Mouse (Mus musculus) ovary, postnatal 10 days (tissue): ENCODE measurements around the gene Ascl2.

Experiments
- DNase-seq: peaks from one replicate; pipeline ENCODE4 v3.0.0; 2022; ENCODE audit warnings: low spot score

Gene Ascl2

DNA sequence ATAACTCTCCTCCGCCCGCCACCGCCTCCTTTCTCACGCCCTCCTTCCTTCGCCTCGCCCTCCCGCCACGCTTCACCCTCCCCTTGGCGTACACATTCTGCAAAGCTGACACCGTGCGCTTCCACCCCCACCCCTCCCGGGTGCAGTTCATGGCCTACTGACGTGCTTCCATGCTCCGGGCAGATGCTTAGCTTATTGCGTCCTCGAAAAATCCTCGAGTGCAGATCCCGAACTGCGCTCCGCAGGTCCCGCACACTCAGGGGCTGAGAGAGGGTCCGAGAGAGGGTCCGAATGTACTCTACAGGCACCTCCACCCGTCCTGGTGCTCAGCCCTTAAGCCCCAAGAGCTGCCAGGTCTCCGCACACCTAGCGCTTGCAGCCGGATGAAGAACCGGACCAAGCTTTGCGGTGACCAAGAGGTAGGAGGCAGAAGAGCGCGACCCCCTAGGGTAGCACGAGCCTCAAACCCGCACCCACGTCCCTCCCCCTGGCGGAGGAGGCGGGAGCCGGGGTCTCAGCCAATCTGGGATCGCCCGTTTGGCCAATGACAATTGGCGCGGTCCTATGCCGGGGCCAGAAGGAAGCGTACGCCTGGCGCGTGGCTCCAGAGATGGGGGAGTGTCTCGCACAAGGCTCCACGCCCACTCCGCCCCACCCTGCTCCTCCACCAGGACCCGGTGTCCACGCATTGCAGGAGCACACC lies at the start of gene Ascl2:
Ascl2 (minus strand) TSS at position 456 of the 703 bp plus-strand sequence.
- DNase-seq = no peak

DNA sequence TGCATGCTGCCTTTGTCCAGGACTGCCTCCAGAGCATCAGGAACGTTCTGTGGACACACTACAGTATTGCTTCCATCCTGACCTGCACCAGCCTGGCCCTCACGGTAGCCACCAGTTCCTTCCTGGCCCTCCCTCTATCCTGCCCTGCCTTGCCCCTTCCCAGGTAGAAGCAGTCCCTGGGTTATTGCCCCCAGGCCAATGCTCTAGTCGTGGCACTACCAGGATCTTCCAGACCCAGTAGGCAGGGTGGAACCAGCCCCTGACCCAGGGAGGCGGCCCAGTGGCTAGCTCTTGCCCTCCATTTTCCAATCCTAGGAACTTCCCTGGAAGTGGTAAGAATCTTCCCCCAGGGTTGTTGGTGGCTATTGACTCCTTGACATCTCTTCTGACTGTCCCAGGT lies 48.1 kb upstream of the Ascl2 start:
- no peak for DNase-seq

DNA sequence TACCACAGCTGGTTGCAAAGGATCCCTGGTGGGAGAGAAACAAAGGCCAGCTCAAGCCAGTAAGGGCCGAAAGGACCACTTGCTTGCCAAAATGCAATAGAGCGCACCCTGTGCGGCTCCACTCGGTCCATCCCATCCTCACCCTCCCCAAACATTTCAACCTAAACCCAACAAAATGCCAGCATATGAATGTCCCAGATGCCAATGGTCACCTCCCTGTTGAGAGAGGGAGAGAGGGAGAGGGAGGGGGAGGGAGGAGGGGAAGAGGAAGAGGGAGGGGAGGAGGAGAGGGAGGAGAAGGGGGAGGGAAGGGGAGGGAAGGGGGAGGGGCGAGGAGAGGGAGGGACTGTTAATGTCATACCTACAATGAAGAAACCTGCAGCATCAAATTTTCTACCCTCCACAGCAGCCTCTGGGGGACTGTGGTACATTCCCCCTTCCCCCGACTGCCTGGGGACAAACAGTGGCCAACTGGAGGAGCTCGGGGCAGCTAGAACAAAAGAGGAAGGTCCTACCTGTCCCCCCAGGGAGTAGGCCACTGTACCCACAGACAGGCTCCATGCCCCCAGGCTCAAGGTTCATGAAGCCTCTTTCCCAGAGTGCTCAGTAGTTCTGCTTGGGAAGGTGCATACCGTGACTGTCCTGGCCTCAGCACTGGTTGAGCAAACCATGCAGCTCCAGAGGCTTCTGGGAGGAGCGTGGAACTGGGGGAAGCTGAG lies 47.5 kb upstream of the Ascl2 start:
- no peak for DNase-seq

DNA sequence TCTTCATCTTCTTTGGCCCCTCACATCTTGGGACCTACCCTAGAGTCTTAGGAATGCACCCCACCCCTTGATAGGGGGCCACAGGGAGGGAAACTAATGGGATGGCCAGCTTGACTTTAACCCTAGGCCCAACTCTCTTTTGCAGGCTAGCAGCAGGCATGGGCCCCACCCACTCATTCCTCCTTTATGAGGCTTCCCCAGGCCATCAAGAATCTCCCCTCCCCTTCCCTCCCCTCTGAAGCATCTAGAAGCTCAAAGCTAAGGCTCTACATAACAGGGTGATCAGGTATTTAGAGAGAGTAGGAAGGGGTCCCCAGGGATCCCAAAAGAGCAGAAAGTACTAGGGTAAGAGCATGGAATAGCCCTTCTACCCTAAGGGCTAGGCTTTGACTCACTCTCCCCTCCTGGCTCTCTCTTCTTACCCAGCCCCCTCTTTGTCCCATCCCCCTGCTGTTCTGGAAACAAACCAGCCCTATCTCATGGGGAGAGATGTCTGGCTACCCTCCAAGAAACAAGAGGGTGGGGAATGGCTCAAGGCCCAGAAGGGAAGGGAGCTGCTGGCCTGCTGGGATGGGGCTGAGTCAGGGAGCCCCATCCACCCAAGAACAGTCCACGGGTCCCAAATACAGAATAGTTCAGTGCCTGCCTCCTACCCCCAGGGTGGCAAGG lies 46.8 kb upstream of the Ascl2 start:
- DNase-seq = peak; percentile 48

DNA sequence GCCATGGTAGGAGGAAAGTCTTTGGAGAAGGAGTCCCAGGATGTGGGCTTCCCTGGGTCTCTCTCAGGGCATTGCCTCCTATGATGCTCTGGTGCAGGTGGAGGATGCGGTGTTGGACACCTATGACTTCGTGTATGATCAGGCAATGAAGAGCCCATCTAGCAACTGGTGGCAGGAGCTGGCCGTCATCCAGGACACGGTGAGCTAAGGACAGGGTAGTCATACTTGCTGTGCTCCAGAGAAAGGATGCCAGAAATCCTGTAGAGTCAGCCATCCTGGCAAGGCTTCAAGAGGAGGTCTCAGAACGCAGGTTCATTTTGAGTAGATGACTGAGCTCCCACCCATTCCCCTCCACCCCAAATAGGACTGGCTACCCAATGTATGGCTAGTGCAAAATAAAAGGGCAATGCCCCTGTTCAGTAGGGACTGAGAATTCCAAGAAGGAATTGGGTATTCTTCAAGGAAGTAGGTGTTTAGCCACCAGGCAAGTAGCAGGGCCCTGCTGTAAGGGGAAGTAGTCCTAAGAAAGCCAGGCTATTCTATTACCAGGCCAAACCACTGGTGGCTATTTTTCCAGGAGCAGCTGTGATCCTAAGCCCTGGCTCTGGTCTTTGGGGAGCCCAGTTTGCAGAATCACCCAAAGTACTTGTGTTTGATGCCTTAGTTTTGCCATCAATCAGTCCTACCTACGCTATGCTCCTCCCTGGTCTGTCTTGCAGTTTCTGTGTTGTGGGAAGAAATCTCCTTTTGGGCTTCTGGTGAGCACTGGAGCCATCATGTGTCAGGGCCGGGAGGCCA lies 46.0 kb upstream of the Ascl2 start:
- no peak for DNase-seq

DNA sequence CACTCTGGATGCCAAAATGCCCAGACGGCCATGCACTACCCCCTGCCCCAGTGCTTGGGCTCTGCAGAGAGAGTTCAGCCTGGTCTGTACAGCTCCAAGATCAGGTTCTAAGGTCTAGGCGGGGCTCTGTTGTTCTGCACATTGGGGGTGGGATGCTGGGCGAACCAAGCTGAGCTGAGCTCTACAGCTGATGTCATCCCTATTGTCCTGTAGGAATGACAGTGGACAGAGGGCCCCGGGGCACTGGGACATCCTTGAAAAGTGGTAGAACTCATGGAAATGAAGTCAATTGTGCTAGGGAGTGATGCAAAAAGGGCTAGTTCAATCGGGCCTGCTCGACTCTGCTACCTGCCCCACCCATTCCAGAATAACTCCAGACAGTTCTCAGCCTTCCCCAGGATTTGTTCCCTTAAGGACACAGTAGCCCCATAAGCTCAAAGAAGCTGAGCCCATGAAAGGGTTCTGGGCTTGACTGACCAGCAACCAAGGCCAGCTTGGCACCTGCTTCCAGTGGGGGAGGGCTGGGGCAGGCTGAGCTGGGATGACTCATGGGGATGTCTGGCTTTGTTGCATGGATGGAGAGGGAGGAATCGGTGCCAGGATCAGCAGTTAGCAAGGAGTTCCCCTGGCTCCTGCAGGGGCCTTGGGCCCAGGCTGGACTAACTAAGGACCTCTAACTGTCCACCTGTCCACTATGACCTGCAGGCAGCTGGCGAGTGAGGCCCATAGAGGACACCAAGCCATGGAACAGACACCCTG lies 44.5 kb upstream of the Ascl2 start:
- peak; percentile 42 for DNase-seq

DNA sequence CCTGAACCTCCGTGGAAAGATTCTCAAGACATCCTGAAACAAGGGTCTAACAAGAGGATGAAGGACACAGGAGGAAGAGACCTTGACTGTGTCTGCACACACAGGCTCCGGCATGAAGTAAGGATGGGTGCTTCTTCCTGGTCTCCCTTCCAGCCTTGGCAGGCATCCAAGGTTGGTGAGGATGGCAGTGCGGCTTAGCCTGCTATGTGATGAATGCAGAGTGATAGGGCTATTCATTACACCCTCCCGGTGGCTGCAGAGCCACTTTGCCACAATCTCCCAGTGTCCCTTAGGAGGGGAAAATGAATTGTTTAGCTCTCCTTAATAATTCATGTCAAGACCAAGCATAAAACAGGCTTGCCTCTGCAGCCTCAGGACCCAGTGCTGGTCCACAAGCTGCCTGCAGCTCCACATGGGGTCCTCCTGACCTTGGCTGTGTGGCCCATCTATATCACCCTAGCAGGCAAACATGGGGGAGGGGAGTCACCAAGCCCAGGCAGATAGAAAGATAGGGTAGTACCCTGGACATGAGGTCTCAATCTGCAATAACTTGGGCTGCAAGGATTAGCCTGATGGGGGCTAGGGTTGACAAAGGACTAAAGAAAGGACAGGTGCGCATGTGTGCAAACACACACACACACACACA lies 43.3 kb upstream of the Ascl2 start:
- no peak for DNase-seq

DNA sequence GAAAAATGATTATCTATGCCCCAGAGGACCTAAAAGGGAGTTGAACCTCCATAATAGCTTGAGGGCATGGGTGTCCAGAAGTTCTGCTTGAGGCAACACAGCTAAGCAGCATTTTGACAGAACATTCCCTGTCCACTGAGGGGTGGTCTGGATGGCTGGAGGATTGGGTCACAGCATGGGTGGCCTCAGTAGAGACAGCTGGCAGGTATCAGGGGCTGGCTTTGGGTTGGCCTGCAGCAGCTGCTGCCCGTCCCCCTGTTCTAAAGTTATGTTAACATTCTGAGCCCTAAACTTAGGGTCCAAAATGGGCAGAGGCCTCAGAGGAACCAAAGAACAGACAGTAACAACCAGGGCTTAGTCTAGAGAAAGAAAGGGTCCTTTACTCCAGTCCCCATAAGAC lies 42.2 kb upstream of the Ascl2 start:
- no peak for DNase-seq

DNA sequence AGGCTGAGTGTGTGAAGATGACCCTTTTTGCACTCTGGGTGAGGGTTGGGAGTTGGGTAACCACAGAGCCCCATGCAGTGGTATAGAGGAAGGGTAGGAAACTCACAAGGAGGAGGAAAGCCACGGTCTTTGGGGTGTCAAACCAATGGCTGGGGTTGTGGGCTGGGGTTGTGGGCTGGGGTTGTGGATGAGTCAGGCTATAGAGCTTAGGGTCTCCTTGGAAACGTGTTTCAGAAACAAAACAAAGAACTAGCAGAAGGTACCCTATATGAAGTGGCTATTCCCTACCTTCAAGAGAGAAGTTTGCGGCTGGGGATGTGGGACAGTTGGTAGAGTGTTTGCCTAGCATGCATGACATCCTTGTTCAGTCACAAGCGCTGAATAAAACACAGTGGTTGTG lies 40.9 kb upstream of the Ascl2 start:
- no peak for DNase-seq

DNA sequence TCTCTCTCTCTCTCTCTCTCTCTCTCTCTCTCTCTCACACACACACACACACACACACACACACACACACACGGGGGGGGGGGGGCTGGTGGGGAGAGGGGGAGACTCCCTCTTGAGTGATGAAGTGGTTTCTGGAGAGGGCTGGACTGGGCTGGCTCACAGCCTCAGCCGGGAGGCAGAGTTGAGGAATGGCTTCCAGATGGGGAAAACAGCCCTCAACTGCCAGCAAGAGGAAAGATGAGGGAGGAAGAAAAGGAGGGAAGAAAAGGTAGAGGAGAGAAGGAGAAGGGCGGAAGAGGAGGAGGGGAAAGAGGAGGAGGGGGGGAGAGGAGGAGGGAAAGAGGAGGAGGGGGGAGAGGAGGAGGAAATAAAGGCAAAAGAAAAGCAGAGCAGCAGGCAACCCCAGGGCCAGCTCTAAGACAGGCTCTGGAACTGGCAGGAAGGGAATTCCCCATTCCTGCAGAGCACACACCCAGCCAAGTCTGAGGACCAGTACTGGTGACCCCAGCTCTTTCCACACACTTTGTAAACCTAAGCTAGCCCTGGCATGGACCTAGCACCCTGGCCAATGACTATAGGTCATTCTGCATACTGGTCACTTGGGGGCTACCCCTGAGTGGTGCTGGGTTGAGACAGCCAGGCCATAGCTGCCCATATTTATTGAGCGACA lies 40.1 kb upstream of the Ascl2 start:
- peak; percentile 18 for DNase-seq

DNA sequence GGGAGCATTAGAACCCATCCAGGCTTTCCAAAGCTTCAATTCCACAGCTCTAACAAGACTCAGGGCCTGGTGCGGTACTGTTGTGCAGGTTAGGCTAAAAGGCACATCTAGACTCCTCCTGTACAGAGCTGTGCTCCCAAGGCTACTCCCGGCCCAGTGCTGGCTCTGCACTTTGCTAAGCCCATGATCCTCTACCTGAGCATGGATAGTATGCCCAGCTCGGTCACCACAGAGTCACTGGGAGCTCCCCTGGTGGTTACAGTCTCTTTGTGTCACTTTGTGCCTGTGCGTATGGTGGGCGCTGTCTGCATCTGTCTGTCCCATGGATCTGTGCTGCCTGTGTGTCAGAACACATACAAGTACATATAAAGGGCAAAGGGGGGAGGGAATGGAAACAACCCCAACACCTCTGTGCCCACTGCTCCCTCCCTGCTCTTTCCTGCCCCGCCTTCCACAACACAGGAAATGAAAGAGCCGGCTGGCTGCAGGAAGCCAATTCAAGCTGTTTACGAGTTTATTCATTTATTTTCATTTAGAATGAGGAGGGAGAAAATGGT lies 39.4 kb upstream of the Ascl2 start:
- DNase-seq = peak; percentile 36

DNA sequence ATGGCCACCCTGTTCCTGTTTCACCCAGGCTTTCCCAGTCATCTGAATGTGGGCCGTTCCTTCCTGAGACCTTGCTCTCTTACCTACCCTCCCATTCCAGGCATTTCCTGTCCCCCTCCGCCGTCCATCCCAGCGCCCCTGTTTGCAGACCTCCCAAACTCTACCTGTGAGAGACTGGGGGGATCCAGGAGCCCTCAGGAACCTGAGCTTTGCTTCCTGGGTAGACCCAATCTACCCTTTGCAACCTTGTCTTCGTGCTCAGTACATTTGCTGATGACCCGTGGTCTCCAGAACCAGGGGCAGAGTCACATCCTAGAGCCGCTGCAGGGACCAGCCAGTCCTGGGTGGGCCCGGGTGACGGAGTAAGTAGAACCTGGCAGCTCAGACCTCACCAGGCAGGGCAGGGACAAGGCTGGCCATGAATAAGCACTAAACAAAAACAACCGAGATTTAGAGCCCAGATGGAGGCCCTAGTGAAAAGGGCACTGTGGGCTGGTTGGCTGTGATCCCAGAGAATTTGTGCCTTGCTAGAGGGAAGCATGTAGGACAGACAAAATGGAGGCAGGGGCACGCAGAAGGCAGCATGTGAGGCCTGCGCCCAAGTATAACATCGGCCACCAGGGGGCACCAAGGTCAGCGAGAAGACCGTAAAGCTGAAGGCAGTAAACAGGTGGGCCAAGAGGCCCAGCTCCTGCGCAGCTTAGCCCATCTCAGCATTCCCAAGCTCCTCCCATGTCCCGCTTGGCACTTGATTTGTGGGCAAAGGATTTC lies 38.7 kb upstream of the Ascl2 start:
- DNase-seq = peak; percentile 97

DNA sequence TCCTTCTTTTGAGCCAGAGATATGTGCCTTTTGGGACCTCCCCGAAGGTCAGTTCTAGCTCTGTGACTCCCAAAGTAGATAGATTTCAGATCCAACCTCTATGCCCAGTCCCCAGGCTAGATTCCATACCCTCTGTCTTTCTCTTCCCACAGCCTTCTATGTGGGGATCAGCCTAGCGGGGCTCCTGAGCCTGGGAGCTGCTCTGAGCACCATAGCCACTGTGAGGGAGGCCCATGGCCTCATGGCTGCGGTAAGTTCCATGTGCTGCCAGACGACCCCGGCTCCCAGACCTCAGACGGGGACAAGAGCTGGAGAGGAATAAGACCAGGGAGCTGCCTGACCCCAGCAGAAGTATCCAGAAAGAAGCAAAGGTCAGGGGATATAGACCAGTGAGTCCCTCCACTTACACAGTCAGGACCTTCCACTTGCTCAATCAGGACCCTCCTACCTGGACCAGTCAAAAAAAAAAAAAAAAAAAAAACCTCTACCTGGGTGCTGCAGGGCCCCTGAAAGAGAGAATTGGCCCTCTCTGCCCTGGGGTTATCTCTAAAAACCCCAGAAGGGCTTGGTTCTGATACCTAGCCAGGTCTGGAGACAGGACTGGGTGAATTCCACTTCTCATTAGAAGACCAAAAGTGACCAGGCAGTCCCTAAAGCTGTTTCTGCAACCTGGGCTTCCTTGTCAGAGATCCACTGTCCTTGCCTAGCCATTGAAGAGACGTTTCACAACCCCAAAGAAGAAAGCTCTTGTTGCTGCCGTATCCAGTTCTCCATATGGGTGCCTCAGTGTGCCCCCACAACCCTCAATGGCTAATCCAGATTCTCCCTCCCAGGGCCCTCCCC lies 37.9 kb upstream of the Ascl2 start:
- DNase-seq = no peak

DNA sequence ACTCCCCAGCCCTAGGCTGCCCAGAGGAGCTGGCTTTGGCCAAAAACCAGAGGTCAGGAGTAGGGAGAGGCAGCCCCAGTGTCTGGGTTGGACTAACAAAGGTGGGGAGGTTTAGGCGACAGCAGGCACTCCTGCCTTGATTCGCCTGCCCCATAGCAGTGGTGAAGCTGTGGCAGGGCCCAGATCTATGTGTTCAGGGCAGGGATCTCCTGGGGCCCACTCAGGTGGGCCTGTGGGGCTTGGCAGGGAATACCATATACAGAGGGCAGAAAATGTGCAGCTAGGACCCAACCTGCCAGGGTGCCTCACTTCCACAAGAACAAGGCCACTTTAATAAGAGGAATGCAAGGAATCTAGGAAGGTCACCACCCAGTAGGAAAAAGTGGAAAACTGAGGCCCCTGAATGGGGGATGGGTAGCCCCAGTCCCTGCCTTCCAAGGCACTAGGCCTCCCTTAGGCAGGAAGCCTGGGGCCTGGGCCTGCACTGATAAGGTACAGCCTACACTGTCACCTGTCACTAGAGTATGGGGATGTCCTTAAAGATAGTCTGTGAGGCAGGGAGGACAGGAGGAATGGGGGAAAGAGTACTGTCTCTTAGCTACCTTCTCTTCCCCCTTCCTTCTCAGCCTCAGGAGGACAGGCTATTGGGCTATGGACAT lies 37.2 kb upstream of the Ascl2 start:
- DNase-seq = no peak

DNA sequence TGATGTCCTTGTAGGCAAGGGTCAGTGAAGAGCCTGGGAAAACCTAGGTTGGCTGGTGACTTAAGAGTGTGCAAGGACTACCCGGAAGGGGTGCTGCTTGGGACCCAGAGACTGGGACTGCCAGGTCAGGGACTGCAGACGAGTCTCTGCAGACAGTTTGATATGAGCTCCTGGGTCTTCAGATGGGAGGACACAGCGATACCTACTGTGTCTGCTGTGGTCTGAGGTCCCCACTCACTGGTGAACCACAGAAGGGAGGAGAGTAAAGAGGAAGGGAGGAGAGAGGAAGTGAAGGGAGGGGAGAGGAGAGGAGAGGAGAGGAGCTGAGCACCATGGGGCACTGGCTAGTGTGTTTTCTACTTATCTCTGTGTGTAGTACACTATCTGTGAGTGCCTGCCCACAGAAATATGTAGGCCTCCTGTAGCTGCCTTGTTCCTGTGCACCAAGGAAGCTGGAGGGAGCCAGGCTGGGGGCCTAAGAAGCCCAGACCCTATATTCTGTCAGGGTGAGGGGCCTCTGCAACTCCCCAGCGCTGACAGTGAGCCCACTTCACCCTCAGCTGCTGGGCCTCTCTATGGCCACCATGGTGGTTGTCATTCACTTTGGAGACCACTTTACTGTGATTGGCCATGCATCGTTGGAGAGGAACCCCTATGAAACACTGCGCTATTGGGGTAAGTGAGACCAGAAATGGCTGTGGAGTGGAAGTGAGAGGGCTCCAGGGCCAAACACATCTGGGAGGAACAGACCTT lies 36.5 kb upstream of the Ascl2 start:
- DNase-seq = no peak

DNA sequence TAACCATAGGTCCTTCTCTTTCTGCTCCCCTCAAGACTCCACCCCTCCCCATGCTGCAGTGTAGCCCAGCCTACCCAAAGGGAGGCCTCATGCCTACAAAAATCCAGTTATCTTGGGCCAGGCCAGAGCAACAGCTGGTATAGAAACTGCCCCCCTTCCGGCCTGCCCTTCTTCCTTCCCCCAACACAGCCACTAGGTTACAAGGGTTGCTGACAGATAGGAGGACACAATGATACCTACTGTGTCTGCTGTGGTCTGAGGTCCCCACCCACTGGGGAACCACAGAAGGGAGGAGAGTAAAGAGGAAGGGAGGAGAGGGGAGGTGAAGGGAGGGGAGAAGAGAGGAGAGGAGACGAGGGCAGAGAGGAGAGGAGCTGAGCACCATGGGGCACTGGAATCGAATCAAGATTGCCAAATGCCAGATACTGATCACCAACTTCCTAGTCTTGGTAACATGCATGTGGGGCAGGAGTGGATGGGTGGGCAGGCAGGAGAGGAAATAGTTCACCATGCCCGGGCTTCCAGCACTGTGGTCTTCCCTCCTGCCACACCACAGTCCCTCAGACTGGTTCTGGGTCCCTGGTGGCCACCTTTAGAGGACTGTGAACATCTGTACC lies 35.8 kb upstream of the Ascl2 start, which contains the start of gene Tspan32:
Tspan32 (plus strand) TSS at position 320 of the 617 bp plus-strand sequence.
- DNase-seq = no peak

DNA sequence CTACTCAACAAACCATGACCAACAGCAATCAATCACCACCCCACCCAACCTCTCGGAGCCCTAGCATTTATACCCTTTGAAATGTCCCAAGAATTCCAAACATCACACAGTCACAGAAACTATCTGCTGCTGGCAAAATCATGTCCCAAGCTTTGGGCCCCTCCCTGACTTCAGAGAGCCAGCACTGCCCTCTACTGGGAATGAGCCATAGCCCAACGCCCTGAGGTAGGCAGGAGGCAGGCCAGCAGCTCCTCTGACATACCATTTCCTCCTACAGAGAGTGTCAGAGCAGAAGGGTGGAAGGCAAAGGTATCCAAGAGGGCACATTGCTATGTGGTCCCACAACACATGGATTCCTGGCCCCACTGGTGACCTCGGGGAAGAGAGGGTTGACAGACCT lies 33.6 kb upstream of the Ascl2 start:
- no peak for DNase-seq
